Mouse (Mus musculus): Measurements from ENCODE around the gene Veph1. TPM values are rescaled to one million over a fixed set of nuclear protein-coding genes. Genes with fewer than 3 reads are reported as not detected.
"Not testable (repeated sequence)": the region's sequence is repeated elsewhere in the genome, so short reads cannot be mapped to it uniquely, and the experiment has no call there.

Veph1 gene
- total RNA-seq (2021), result not detected in 2 replicates
- long read RNA-seq, partial matches to known transcripts, result 0 of 1 reads
- long read RNA-seq, other reads (novel, unspliced or antisense), result 1 of 1 reads

DNA sequence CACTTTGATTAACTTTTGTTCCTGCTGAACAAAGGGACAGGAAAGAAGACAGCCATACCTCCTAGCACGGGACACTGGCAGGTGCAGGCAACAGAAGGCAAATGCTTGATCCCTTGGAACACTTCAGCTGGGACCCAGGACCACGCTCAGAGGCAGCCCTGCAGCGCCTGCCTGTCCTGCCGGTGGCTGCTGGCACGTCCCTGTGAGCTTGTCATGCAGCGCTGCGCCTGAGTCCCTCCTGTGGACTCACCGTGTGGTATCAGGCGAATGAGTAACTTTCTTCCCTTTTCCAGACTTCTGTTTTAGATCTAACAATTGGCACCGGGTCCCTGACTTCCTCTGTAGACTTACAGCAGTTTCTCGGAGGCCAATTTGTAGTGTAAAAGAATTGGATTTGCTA, at the start of gene Veph1:
Gene Veph1 (minus strand): TSS at position 293 of the 400 bp plus-strand sequence.
- DNase-seq, result no peak

DNA sequence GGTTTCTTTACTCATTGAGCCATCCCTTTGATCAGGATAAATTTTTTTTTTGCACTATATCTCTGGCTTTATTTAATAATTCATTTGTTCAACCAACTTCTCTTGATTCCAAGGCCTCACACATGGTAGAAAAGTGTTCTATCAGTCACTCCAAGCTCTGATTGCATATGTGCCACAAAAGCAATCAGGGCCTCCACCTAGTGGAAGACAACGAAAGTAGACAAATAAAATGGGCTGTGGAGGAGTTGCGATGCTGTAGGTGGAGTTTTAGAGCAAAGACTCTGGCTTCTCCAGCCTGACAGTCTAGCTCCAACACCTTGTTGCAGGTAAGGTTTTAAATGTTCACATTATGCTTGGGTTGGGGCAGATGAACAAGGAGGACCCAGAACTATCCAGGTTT, 44.1 kb upstream of the Veph1 start:
- no peak for DNase-seq

GRCm38 (mm10) chr3:66332401-66332729, 35.7 kb upstream of the Veph1 start:
- DNase-seq, result no peak

DNA sequence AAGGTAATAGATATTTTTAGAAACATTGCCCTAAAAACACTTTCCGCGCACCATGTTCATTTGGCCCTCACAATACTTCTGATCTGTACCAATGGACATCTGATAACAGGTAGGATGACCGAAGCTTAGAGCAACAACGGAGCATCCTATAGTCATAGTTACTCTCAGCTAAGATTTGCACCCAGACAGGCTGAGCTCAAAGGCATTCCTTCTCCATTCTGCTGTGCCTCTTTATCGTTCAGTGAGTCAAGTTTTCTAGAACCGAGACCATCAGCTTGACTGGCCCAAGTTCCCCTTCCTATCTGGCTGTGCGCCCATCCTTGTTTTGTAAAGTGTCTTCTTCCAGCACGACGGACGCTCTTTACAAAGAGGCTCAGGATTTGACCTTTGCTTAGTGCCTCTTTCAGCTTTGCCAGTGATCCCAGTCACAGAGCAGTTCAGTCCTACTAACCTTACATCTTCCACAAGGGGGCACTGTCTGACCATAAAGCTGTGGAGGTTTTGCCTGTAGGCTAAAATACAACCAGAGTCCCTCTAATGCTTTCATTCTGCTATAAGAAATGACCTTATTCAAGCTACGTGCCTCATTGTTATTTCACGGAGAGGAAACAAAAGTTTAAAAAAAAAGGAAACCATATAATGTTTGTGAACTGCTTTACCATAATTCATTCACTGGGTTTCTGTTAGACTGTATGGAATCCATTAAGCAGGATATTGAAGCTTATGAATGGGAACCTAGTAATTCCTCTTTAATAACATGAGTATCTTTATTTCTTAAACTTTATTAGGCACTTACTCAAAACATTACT, 35.2 kb upstream of the Veph1 start:
- DNase-seq, result peak; percentile 48

DNA sequence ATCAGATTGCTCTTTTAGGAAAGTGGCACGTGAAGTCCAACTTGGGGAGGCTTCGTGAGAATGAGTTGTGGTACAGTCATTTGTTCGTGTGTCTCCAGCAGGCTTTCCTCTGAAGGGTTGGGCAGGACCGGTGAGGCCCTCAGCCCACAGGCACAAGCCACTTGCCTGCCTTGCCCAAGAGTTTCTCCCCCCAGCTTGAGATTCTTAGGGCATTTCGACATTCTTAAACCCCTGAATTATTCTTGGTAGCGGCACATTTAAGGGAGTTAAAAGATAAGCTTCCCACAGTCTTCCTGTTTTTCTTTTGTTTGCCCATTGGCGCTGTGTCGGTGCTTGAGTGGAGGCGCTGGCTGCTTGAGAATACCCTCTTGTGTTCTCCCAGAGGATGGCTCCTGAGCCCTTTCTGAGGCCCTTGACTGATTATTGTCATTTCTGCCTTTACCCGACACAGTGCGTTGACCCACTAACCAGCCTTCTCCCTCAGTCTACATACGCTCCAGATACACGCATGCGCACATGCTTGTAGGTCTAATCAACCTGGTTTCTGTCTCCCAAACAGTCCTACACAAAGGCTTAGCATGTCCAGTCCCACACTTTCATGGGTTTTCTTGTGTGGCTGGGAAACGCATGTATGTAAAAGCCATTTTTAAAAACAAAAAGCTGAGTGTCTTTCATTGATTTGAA, 34.4 kb upstream of the Veph1 start:
- no peak for DNase-seq

GRCm38 (mm10) chr3:66325962-66326834, 29.6 kb upstream of the Veph1 start:
- no peak for DNase-seq

DNA sequence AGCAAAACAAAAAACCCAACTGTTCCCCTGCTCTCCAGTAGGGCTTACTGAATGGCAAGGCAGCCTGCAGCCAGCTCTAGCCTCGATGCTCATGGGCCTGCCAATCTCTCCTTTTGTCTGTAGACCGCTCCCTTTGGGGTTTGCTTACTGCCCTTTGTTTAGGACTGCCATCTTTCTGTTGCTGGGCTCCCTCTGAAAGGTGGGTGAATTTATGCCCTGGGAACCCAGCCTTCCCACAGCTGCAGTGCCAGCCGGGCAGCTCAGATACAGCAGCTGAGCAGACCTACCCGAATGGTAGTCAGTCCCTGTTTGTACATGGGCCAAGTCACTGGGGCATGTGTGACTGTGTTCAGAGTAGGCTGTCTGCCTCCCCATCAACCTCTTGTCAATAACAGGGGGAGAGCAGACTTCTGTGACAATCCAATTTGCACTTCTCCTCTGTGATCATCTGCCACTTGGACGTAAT, 28.9 kb upstream of the Veph1 start:
- DNase-seq, result no peak

GRCm38 (mm10) chr3:66314793-66315715, 18.4 kb upstream of the Veph1 start:
- no peak for DNase-seq

- DNase-seq, result no peak
Measured at GRCm38 (mm10) chr3:66310586-66310985, 13.9 kb upstream of the Veph1 start.

GRCm38 (mm10) chr3:66309531-66309930, 12.9 kb upstream of the Veph1 start:
- DNase-seq, result no peak

GRCm38 (mm10) chr3:66295236-66295635, 1.4 kb downstream of the Veph1 start:
- no peak for DNase-seq

- DNase-seq, result no peak
Measured at GRCm38 (mm10) chr3:66294729-66295128, 1.9 kb downstream of the Veph1 start.

GRCm38 (mm10) chr3:66292356-66292946, 4.2 kb downstream of the Veph1 start:
- DNase-seq, result peak; percentile 4

- DNase-seq, result no peak
Measured at GRCm38 (mm10) chr3:66263270-66263669, 33.4 kb downstream of the Veph1 start.

DNA sequence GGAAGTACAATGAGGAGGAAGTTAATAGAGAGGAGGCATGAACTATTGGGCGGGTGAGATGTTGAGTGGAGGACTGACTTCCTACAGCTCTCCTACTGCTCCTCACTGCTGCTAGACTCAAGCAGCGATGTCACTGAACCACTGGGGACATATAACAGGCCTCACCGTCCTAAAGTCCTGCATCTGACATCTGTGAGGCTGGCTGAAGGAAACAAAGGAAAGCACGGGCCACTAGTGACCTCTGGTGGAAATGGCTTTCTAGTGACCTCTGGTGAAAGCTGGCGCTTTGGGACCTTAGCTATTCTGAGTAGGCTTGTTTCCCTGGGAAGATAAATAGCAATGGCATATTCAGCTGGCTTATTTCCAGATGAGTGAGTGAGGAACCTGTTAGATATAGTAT, 34.3 kb downstream of the Veph1 start:
- DNase-seq, result peak; percentile 53

DNA sequence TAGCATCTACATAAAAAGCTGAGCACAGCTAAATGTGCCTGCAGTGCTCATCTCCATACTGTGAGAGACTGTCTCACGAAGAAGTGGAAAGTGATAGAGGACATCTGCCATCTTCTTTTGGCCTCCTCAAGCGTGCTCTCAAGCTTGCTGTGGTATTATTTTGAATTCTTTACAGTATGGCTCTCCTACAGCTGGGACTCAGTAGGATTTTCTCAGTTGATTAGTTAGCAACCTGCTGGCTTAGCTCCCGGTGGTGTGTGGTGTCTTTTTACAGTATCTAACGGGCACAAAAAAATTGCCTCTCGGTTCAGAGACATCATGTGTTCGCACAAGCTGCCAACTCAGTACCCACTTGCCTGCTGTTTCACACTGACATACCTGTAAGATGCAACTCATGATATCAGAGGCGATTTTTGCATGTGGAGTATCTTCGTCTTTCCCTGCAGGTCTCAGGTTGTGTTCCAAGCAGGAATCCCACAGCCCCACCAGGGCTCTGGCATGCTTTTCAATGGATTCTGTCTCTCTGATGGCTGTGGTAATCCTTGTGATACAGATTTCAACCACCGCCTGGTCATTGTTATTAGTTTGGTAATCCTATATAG, 42.0 kb downstream of the Veph1 start:
- DNase-seq, result no peak

GRCm38 (mm10) chr3:66251842-66252241, 44.8 kb downstream of the Veph1 start:
- no peak for DNase-seq

DNA sequence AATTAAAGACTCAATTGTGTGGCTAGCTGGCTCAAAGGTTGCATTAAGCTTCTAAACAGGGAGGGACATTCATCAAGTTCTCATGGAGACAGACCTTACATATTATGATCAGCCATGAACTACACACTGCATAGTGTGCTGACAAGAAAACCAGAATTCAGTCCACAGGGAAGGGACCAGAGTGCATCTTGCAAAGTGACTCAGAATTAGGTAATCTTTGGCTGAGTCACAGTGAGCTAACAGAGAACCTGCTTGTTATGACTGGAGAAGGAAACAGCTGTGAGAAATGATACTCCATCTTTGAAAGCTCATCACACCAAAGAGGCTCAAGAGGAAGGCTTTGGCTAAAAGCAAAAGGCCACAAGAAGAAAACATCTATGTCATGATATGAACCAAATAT, 56.2 kb downstream of the Veph1 start:
- no peak for DNase-seq

- not testable (repeated sequence) for DNase-seq
Measured at GRCm38 (mm10) chr3:66236234-66236871, 60.3 kb downstream of the Veph1 start.

DNA sequence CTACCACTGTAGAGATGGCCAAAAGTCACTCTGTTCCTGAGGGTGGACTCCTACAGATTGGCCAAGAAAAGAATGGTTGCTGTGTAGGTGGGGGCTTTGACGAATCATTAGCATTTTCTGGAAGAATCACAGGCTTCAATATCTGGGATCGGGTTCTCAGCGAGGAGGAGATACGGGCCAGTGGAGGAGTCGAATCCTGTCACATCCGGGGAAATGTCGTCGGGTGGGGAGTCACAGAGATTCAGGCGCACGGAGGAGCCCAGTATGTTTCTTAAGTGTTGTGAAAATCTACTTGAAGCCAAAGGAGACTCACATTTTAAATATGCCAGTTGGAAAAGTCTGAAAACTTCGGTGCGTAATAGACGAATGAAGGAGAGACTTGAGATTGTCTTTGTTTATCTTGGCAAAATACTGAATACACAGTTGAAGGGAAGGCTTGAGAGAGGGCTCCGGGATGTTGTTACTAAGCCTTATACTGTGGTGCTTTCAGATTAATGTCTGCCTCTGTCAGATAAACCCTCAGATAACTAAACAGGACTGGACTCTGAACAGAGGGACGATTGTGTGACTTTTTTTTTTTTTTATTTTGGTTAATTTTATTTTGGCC, 71.6 kb downstream of the Veph1 start:
- DNase-seq, result no peak
